Mouse (Mus musculus): Measurements from ENCODE around the gene 1700001C19Rik. TPM values are rescaled to one million over a fixed set of nuclear protein-coding genes. Genes with fewer than 3 reads are reported as not detected.

The 1700001C19Rik gene
- 0.13 TPM in 1 of 2 replicates, not detected in the other for polyA plus RNA-seq (2012; rRNA removed)

DNA sequence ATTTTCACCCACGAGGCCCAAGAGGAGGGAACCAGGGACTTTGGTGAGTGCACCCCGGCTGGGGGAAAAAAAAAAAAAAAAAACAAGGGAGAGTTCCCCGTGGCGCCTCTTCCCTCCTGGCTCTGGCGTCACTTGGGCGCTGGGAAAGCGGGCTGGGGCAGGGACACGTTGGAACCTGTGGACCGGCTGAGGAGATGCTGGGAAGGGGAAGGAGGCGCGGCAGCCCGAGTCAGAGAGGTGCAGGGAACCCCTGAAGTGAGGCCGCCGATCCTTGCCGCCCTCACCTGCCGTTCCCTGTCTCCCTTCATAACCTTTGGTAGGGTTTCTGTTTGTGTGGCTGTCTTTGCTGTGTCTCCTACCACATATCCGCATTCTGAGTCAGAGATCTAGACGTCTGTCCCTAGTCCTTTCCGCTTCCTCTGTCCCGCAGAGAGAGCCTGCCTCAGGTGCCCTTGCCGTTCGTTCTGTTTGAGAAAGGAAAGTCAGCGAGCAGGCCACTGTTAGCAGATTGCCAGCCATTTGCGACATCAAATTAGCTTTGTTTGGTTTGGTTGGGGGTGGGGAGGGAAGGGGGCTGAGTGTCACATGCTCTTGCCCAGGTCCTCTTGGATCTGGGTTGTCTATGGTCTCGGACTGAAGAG is at the start of gene 1700001C19Rik:
Gene 1700001C19Rik, minus strand, starts transcription at position 470 of the 641 bp plus-strand sequence.

DNA sequence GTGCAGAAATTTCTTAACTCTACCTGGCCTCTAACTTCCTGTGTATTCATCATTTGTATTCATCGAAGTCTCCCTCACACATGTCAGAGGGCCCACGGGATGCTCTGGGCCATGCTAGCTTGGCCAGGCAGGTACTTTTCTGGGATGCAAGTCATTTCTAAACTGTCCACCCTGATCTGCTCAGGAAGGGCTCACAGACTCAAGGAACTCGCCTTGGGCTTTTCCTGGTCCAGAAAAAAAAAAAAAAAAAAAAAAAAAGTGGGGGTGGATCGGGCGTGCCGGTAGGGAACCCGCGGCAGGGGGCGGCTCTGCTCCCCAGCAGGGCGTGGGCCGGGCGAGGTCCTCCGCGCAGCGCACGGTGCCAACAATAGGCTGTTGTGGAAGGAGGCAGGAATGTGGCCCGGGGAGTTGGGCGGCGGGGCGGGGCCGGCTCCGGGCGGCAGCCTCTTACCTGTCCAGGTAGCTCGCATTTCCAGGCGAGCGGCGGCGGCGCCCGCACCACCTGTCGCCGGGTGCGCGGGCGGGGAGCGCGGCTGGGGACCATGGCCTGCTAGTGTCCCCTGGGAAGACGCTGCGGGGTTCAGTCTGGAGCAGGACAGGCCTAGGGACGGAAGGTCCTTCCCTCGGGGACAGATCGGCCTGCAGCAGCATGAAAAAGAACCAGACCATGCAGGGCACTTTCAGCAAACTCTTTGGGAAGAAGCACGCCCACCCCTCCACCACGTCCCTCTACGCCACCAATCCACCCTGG is 845 bp downstream of the 1700001C19Rik start, which contains the start of gene AI661453:
Gene AI661453, plus strand, starts transcription at position 460 of the 751 bp plus-strand sequence.

DNA sequence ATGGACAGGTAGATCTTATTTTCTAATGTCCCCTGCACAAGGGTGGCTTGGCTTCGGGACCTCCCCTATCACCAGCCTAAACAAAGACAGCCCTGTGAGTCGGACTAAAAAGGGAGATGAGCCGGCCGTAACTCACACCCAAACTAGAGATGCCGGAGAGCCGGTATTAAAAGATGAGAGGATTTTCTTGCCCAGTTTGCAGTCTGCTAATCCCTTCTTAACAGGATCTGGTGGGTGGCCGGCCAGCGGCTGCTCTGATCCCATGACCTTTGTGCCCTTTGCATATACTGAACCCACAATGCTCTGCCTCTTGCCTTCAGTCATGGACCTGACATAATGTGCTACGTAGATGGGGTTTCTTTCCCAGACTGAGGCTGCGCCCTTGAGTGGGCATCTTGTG is 36.7 kb downstream of the 1700001C19Rik start, which contains the start of gene Guca1a:
Gene Guca1a, minus strand, starts transcription at position 134 of the 400 bp plus-strand sequence.

DNA sequence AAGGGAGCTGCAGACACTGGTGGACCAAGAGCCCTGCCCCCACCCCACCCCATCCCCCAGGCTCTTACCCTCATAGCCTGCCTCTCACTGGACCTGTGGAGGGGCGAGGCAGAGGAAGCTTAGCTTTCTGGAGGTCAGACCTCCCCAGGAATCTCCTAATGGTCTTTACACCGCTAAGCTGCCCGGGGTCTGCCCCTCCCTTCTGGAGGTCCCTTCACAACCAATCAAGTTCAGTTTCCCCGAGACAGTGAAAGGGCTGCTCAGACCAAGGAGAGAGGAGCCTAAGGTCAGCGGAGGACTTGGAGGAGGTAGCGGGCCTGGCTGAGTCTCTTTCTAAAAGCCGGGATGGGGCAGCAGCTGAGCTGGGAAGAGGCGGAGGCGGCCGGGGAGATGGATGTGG is 52.0 kb downstream of the 1700001C19Rik start, which contains the start of gene Guca1b:
Gene Guca1b, plus strand, starts transcription at position 249 of the 400 bp plus-strand sequence.

GRCm38 (mm10) chr17:47368401-47369086 is 68.6 kb downstream of the 1700001C19Rik start, which contains the start of gene Mrps10:
Gene Mrps10, plus strand, starts transcription at chr17:47368887.

Other genes with a start within 250 kb of the 1700001C19Rik start
- gene Mrps10, start 68.5 kb downstream of the 1700001C19Rik start, polyA plus RNA-seq (2012; rRNA removed) = 27.5 and 30.5 TPM in 2 replicates
- 2.0 and 2.5 TPM in 2 replicates for gene Guca1b, start 52.0 kb downstream of the 1700001C19Rik start, polyA plus RNA-seq (2012; rRNA removed)
- 3.1 and 4.5 TPM in 2 replicates for gene Guca1a, start 36.8 kb downstream of the 1700001C19Rik start, polyA plus RNA-seq (2012; rRNA removed)
- gene AI661453, start 761 bp downstream of the 1700001C19Rik start, polyA plus RNA-seq (2012; rRNA removed) = 2.6 and 3.0 TPM in 2 replicates
- gene Taf8, start 64.9 kb upstream of the 1700001C19Rik start, polyA plus RNA-seq (2012; rRNA removed) = 23.3 and 34.2 TPM in 2 replicates
- gene Ccnd3, start 67.7 kb upstream of the 1700001C19Rik start, polyA plus RNA-seq (2012; rRNA removed) = 161 and 193 TPM in 2 replicates
- gene Bysl, start 174.1 kb upstream of the 1700001C19Rik start, polyA plus RNA-seq (2012; rRNA removed) = 11.1 and 13.3 TPM in 2 replicates
- gene Med20, start 174.2 kb upstream of the 1700001C19Rik start, polyA plus RNA-seq (2012; rRNA removed) = 23.6 and 26.8 TPM in 2 replicates
- 3.6 and 4.8 TPM in 2 replicates for gene Gm20517, start 174.2 kb upstream of the 1700001C19Rik start, polyA plus RNA-seq (2012; rRNA removed)
- 6.9 and 7.4 TPM in 2 replicates for gene Usp49, start 193.3 kb upstream of the 1700001C19Rik start, polyA plus RNA-seq (2012; rRNA removed)